Mouse (Mus musculus) brain, adult 2 months (tissue): Measurements from ENCODE around the gene Cela1.

Experiments
- DNase-seq: peaks from one replicate; pipeline ENCODE4 v3.0.0; 2011; ENCODE audit warnings: low read depth, low spot score

Gene Cela1

DNA sequence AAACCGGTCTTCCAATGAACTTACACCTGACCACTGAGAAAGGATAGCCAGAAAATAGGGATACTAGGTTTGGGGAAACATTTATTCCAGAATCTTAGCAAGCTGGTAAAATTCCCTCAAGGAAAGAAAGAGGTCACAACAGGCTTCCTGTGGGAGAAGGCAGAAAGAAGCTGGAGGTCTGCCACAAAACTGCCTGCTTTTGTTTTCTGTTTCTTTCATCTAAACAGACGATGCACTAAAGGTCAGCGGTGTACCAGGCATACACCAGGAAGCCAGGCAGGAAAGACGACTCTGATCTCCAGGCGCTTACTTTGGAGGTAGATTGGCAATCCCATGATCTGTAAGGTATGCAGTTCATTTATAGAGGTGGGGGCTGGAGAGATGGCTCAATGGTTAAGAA, 16.9 kb downstream of the Cela1 start:
- DNase-seq: no peak

DNA sequence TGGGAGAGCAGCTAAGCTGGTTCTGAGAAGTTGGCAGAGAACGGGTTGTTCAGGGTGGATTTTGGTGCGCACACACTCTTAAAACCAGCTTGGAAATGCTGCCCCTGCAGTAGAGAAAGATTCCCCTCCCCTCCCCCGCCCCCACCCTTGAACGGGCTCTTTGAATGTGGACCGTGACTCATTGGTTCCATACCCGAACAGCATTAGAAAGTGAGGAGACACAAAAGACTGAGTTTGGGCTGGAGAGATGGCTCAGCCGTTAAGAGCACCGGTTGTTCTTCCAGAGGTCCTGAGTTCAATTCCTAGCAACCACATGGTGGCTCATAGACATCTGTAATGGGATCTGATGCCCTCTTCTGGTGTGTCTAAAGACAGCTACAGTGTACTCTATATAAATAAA, 17.7 kb downstream of the Cela1 start:
- no peak for DNase-seq

DNA sequence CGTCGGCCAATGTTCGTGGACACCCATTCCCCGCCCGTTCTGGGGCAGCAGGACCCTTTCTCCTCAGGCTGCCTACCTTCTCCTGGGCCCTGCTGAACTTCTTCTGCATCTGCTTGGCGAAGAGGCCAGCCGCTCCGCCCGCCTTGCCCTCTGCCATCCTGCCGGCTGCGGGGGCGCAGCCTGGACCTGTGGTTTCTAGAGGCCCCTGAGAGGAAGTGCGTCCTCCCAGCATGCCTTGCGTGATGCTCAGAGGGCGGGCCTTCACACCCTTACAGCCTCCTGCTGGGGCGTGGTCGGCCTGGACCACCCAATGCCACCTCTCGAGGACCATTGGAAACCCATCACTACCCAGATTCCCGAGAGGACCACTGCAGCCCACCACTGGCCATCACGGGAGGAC, 18.4 kb downstream of the Cela1 start, which contains the start of gene Bin2:
Bin2 (minus strand) TSS at position 217 of the 400 bp plus-strand sequence.
- peak; percentile 18 for DNase-seq

DNA sequence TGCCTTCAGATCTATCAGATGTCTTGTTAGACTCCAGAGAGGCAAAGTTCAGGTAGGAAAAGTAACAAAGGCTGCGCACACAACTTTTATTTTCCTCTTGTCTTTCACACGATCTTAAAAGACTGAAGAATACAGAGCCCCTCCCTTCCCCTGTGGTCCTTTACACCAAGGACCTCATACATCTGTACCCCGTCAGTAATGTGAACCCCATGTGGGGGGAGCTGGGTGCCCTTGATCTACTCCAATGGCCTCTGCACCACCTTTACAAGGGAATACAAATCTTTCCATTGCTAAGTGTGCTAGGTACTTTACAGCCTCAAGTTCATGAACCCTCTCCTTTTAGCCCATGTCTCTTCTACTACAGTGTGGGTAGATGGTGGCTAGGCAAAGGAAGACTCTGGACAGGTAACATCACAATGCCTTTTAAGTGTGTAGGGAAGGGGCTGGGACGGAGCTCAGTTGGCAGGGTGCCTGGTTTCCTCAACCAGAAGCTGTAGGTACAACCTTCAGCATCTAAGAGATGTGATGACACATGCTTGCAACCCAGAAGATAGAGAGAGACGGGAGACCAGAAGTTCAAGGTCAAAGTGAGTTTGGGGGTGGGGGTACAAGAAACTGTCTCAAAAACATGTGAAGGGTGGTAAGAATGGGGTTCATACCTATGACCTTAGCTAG, 19.7 kb downstream of the Cela1 start:
- DNase-seq: no peak

DNA sequence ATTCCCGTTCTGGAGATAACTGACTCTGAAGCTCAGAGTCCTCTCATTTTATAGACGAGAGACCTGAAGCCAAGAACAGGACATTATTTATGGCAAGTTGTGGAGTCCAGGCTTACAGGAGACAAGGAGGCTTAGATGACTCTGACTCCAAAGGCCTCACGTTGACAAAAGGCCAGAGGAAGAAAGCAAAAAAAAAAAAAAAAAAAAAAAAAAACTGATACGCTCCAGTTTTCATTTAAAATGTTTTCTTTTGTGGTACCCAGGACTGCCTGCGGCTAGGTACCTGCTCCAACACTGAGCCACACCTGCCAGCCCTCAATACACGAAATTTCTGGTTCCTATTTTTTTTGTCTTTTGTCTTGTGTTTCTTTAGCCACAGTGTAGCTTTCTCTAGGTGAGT, 20.3 kb downstream of the Cela1 start:
- no peak for DNase-seq

DNA sequence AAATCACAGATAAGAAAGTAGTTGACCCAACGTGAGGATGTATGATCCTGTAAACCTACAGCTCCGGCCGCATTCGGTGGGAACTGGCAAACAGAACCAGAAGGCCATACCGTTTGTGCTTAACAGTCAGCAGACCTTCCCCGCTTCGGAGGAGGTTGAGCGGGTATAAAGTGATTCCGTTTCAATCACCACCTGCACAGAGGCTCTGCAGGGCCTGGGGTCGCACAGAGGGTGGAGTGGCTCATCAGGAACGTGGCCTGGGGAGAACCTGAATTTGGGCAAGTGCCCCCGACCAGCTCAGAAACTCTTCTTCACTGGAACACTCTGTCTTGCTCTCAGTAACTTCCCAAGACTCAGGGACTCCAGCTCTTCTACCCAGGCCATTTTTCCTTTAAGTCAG, 20.9 kb downstream of the Cela1 start:
- DNase-seq: no peak

DNA sequence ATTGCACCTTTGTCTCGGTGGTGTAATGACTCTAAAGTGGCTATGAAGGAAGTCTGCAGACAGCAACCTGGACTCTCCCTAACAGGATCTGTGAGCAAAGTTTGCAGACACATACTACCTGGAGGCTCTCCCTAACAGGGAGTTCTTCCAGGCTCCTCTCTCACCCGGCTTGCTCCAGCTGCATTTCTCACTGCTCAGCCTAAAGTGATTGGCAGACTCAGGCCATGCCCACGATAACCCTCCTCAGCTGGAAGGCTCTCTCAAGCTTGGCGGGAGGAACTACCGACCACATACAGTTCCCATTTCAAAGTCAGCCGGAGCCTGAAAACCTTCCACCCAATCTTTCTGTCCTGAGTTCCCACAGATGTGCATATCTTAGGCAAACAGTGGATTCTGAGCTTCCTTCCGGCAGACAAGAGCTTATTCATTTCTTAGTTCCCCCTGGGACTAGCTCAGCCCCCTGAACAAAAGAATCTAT, 21.5 kb downstream of the Cela1 start:
- peak; percentile 23 for DNase-seq

DNA sequence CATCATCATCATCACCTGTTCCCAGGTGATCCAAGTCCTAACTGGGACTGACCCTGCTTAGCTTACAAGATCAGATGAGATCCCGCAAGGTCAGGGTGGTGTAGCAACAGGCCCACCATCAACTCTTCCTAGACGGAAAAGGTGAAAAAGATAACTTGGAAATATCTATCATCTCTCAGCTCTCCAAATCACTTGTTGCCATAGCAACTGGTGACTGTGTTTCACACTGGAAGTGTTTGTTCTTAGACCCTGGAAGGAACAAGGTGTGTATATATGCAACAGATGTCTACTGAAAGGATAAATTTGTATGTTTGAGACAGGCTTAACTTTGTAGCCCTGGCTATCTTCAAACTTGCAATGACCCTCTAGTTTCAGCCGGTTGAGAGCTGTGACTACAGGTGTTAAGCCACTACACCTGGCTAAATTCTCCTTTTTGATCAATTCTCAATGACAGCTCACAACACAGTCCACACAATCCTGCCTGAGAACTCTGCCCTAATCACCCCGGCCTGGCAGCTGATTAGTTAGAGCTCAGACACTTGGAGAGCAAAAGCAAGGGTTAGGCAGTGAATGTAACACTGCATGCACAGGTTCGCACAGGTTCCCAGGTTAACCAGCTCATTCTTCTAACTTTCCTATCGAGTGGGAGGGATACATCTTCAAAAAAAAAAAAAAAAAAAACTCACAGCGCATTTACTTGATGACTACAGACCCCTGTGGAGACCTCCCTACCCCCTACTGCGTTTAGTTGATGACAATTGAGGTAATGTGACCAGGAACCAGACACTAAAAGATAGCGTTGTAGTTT, 22.1 kb downstream of the Cela1 start:
- DNase-seq: peak; percentile 29

DNA sequence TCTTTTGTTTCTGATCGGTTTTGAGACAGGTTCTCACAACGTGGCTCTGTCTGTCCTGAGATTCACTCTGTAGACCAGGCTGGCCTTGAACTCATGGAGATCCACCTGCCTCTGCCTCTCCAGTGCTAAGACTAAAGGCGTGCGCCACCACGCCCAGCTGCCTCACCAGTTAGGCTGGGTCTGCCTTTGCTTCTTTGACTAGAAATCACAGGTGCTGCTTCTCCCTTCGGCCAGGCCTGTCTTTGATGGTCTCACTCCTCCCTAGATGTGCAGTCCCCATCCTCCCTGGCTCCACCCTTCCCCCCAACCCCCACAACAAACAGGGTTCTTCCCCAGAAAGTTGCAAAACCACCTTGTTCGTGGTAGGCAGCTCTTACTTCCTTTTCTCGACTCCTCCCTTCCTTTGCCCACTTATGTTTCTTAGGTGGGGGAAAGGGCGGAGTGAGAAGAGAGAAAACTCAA, 22.9 kb downstream of the Cela1 start:
- DNase-seq: peak; percentile 16

DNA sequence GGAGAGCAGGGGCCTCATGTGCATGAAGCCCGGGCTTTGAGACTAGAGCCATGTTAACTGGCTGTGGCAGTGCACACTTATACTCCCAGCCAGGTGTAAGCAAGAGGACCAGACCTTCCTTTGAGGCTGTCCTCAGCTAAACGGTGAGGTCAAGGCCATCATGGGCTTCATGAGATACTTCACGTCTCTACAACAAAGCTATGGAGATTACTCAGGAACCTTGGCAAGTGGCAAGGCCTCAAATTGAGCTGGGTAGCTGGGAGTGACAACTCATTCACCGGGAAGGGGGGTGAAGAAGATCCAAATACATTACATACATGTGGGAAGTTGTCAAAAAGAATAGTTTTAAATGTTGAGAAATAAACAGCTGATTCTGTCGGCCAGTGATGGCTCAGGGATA, 26.9 kb downstream of the Cela1 start:
- DNase-seq: no peak

DNA sequence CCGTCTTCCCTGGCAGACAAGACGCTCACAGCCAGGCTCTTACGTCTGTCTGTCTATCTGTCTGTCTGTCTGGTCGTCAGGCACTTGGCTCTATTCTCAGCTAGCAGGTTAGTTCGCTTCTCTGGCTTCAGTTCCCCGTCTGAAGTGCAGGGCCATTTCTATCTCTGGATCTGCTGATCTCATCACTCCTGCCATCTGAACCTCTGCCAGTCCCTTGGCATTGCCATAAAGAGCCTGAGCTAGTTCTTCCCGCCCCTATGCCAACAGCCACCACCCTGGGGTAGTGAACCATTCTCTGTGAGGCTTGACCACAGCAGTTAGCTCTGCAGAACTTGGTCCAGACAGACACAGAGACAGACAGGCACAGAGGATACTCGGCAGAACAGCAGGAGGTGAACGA, 27.4 kb downstream of the Cela1 start:
- DNase-seq: peak; percentile 87

DNA sequence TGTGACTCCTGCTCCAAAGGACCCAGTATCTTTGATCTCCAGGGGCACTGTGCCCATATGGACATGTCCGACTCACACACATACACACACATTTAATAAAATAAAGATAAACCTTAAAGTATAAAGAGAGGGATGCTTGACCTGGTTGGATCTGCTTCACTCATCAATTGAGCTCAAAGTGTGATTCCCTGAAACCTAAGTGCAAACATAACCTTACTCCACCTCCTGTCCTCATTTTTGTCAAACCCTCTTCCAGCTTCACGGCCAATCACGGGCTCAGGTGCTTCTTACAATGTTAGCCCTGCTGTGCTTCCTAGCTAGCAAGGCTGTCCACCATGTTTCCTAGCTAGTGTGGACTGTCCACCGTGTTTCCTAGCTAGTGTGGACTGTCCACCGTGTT, 32.5 kb downstream of the Cela1 start:
- DNase-seq: no peak

DNA sequence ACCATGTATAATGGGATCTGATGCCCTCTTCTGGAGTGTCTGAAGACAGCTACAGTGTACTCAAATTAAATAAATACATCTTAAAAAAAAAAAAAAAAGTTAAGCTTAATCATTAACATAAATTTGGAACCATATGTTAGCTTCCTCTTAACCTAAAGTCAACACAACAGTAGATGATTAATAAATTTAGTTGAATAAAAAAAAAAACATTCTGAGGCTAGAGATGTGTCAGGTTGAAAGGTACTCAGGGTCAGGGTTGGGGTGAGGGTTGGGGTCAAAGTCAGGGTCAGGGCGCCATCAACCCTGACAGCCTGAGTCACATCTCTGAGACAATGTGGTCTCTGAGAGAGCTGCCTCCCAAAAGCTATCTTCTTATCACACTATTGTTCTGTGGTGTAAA, 33.5 kb downstream of the Cela1 start:
- no peak for DNase-seq

DNA sequence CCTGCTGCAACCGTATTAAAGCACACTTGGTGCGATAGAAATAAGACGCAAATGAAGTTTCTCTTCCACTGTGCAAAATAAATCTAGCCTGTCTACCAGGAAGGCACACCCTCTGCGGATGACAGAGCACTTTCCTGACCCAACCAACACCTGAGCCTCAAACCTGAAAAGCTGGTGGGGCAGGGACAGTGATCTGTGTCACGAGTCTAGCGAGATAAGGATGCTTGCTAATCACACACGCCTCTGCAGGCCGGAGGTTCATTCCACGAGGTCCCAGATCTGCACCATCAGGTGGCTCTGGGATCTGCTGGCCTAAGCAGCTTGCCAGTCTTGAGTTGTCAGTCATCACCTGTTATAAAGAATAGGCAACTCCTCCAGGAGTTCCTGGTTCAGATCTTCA, 36.1 kb downstream of the Cela1 start:
- DNase-seq: no peak

DNA sequence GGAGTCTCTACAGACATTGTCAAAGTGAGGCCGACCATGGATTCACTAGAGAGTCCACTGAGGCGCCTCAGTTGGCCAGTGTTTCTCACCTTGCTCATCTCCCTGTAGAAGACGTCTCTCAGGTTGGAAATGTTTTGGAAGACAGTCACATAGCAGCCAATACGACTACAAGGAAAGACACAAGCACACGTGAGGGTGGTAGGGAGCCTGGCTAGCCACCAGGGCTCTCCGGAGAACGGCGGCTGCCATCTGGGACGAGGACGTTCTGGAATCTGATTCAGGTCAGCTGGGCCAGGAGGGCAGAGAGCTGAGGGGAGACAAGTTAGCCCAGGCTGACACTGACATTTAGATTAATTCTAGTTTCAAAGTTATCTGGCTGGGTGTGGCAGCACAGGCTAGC, 37.6 kb downstream of the Cela1 start:
- peak; percentile 54 for DNase-seq

DNA sequence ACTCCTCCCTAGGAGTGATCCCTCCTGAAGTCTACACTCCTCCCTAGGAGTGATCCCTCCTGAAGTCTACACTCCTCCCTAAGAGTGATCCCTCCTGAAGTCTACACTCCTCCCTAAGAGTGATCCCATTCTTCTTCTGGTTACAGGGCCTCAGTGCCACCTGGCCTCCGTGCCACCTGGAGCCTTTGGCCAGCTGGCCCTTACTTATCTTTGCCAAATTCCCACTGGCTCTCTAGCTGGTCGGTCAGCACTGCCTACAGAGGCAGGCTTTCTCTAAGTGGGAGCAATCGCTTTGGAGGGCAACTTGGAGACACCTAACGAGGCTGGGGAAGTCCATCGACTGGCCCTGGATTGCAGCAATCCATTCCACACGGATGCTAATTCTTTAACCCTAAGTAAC, 41.6 kb downstream of the Cela1 start:
- DNase-seq: peak; percentile 84

DNA sequence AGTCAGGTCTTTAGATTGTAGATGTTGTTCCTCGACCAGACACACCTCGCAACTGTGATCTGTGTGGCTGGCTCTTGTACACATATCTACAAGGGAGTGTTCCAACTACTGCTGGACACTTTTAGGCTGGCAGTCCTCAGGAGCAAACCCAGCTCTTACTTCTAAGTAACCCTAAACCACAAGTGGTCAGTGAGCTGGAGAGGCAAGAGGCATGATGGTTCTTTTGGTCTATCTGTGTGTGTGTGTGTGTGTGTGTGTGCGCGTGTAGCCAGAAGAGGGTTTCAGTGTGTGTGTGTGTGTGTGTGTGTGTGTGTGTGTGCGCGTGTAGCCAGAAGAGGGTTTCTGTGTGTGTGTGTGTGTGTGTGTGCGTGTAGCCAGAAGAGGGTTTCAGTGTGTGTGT, 45.3 kb downstream of the Cela1 start:
- DNase-seq: no peak

DNA sequence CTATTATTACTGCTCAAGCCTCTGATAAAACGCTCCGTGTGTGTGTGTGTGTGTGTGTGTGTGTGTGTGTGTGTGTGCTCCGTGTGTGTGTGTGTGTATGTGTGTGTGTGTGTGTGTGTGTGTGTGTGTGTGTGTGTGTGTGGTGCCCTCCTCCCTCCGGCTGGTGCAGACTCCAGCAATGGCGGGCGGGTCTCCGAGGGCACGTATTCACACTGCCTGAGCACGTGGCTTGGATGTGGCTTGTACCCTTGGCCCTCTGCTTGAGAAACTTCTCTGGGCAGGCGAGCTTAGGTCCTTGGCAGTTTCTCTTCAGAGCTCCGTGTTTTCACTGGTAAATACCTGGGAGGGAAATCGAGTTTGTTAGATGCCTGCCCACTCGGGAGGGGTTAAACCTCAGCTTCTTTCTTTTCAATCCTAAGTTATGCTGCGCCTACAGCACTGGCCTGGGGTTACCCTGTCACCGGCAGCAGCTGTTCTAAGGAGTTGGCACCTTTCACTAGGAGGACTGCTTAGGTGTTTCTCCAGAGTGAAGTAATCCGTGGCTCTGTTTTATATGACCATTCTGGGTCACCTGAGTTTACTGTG, 46.4 kb downstream of the Cela1 start:
- no peak for DNase-seq

DNA sequence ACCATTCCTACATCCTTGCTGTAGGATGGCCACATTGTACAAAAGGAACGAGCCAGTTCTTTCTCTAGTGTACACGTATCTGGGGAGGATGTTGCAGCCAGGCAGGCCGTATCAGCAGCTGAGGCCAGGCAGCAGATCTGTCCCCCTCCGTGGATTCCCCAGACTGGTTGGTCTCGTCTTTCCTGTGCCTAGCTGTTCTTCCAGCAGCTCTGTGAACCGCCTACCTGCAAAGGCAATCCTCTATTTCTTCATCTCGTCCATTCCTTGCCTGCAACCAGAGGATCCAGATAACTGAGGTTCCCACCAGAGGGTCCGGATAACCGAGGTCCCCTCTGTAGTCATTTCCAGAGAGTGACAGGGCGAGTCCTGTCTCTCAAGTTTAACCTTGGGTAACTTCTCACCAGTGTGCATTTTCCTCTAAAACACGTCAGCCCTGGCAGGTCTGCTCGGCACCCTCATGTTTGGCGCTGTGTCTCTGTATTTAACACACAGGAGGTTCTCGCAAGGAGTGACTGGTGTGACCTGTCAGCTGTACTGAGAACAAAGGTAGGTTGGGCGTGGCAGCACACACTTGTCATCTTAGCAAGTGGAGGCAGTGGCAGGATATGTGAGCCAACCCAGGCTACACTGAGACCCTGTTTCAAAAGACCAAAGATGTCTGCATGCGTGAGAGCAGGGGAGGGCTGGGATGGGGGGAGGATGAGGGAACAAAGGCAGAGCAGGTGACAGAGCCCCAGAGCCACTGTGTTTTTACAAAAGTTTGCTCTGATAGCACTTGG, 47.6 kb downstream of the Cela1 start:
- DNase-seq: no peak

DNA sequence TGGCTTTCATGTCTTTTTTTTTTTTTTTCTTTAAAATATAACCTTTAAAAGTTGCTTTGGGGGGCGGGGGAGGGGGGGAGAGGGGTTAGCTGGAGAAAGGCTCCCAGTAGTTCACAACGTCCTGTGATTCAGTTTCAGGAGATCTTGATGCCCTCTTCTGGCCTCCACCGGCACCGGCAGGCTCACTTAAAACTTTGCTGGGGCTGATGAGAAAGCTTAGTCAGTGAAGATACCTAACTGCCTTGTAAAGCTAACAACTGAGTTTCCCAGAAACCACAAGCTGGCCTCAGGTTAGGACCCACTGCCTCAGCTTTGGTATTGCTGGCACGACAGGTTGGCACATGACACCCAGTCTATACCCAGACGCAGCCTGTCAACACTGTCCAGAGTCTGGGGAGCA, 50.1 kb downstream of the Cela1 start:
- DNase-seq: peak; percentile 40

DNA sequence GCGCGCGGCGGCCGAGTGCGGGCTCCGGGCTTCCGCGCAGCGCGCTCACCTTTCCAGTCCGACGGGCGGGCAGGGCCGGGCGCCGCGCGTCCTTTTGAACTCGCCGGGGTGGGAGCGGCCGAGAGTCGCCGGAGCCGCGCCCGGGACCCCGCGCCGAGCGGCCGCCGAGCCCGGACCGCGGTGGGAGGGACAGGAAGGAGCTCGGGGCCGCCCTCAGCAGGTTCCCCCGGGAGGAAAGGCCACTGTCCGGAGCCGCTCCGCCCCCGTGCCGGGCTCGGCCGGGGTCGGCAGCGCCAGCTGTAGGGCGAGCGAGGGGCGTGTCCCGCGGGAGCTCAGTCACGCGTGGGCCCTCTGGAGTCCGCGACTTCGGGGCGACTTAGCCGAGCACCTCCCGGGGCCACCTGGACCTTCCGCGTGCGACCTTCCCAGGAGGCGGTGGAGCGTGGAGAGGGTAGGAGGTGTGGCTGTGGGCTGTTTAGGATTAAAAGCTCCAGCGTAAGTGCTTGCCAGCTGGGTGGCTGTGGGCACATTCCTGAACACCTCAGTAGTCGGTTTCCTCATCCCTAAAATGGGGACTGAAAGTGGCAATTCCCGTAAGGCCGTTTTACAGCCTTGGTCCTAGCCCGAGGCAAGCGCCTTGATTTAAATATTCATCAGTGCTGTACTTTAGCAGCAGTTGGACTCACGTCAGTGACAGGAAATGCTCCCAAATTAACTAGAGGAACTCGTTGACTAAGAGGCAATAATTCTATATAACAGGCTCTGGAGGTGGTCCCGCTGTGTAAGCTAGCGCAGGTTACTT, 50.8 kb downstream of the Cela1 start, which contains the start of gene Smagp:
Smagp (minus strand) TSS at position 241 of the 802 bp plus-strand sequence.
- DNase-seq: no peak
